Mouse (Mus musculus): ENCODE measurements around the gene Chd1.

- TF ChIP-seq CTCF (IDR thresholded peaks at IDR 0.05; ENCODE audit: borderline replicate concordance, control insufficient read depth, extremely low read depth, insufficient read depth, low read length, poor library complexity) (no peak), POLR2A (IDR thresholded peaks at IDR 0.05; ENCODE audit: control insufficient read depth, extremely low read depth, insufficient read depth, low read length, poor library complexity) (no peak)
These were observed 3.3 kb upstream of the Chd1 start for GRCm38 (mm10) chr17:15701505-15701904.

Measured in thymus, adult 2 months (tissue).